Mouse (Mus musculus) CH12F3 (cell line): ENCODE measurements around the gene Klhl36.

Source experiments
- in situ Hi-C: fragments of 300-500 bp; cut with MboI; formaldehyde crosslinking; loops from 2 replicates; pipeline ENCODE4 v1.14.3; 2020; ENCODE audit warnings: low sequenced_read_pairs

The Klhl36 gene

DNA sequence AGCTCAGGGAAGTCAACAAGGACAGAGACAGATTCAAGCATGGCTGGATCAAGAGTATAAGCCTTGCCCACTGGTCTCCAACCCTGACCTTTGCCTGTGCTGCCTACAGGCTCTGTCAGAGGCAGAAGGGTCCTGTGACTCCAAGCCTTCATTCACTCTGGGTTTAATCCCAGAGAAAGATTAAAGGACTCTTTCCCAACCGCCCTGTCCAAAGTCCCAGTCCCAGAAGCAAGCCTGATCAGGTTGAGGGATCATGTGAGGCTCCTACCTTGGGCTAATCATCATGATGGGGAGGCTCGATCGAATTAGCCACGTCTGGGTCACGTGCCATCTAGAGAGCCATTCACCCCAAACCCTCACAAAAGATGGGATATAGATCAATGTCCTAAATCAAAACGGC, 27.4 kb upstream of the Klhl36 start:
- in situ Hi-C loops, result no loop called here

DNA sequence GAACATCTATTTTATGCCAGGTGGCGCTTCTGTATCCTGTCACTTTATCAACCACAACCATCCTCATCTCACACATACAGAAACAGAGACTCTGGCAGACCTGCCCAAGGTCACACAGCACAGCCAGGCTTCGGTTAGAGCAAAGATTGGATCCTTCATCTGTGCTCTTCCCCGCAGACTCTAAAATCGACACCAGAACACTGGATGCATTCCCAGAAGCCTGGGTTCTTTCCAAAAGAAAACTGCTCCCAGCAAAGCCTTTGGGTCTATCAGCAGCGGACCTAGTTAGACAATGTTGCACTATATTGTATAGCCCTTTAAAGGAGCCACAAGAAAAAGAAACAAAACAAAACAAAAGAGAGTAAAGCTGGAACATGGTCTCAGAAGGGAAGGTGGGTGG, 26.8 kb upstream of the Klhl36 start:
- in situ Hi-C loops, result no loop called here

DNA sequence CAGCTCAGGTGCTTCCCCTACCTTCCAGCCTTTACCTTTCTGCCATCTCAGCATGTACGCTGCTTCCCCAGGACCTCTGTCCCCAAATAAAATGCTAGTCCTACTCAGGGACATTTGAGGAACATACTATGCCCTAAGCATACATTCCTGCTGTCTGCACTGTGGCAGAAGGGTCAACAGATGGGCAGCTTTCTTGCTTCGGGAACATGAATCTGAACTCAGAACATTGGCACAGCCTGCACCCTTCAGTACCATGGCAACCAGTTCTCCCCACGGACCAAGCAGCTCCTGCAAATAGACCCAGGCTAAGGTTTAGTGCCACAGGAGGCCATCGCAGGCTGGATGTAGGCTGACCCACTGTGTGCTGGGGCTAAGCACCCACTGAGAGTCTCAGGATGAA, 25.2 kb upstream of the Klhl36 start:
- in situ Hi-C loops, result no loop called here

DNA sequence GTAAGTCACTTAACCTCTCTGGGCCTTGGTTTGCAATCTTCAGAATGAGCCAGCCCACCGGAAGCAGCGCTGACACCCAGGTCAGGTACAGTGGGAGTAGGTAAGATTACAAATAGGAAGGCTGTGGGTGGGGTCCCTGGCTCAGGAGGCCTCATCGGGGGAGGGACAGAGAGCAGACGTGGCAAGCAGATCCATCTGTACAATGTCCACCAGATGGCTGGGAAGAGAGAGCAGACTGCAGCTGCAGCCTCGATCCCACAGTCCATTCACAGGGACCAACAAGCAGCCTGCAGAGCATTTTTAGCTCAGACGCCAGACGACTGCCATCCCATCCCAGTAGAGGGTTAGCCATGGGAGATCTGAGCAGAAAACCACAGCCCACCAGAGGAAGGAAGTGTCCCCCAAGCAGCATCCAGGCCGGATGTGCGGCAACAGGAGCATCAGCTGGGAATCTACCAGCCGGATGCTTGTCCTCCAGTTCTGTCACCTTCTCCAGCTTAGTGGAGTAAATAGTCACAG, 24.5 kb upstream of the Klhl36 start:
- in situ Hi-C loops, result no loop called here

DNA sequence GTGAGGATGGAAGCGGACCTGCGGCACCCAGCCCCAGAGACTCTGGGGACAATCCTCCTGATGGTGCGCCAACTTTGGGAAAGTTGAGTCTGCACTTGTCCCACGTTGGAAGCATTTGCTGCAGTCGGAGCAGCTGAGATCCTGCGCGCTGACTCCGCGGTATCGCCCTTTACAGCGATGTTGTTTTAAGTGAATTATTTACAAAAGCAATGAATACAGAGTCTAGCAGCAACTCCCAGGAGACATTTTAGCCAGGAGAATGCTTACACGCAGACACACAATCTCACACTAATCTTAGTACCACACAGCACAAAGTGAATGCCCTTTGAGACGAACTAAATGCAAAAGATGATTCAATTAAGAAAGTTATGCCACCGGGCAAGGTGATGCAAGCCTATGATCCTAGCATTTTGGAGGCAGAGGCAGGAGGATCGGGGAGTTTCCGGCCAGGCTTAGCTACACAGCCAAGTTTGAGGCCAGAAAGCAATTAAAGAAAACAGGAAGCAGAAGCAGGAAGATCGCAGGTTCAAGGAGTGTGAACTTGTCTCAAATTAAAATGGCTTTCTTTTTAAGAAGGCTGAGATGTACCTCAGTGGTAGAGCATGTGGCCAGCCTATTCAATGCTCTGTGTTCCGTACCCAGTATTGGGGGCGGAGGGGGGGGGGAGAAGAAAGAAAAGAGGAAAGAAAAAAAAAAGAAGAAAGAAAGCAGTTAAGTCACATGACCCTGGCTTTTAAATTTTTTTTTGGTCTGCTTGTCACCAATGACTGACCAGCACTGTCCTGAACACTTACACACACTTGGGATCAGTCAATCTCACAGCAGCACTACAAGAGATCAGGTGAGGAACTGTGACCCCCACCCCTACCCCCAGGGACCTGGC, 23.7 kb upstream of the Klhl36 start:
- in situ Hi-C loops, result no loop called here

DNA sequence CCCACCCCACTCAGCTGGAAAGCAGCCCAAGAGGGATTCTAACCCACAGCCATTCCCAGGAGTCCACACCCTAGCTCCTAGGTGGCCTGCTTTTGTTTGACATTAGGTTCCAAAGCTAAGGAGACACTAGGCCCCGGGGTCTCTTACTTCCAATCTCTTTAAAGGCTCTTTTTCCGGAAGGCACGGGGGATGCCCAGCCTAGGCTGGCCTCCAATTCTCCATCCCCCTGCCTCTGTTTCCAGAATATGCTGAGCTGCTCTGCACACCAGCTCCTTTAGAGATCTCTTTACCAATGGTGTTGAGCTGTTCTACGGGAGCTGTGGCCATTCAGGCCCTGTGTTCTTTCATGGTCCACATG, 23.1 kb upstream of the Klhl36 start:
- in situ Hi-C loops, result no loop called here

DNA sequence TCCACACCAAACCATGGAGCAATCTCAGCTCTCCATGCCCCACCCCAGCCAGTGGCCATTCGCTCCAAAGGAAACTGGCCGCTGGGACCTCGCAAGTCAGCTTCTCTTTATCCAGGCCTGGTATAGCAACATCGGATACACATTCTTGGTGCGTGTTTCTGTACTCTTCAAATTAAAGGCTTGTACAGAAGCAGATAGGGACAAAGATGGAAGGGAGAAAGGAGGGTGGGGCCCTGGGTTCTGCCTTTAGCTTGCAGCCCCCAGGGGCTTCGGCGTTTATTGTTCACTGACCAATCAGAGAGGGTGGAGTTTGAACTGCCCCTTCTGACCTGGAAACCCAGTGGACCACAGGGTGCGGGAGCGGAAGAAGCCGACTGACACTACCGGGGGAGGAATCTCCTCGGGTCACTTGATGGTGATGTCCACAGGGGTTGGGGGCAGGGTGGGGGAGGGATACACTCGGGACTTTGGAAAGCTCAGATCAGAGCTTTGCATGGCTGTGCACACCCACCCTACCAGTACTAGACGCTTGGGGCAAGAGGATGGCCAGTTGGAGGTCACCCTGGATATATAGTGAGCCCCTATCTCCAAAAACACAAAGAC, 22.5 kb upstream of the Klhl36 start:
- in situ Hi-C loops, result loop anchor here (10.0 kb wide), 2 partner anchors 55 to 155 kb away; no protein-coding TSS in a partner anchor

DNA sequence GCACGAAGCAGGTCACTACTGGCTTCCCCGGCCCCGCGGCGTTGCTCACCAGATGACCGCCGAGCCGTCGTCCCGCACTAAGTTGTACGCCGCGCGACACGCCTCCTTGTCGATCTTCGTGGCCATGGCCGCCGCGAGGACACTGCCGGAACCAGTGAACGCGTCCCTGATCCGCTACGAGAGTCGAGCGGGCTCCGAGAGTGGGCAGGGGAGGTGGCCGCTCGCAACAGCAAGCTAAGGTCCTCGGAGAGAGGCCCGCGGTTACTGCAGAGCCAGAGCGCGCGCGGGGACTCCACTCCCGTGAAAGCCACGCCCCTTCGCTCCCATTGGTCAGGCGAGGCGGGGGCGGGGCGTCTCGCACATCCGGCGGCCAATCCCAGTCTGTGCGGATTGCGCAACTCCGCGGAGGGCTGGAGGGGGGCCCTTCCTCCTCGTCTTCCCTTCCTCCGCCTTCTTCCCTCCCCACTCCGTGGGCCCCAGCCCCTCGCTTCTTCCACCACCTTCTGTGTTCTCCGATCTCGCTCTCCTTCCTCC, 21.7 kb upstream of the Klhl36 start, which contains the start of gene Cotl1:
Cotl1 (minus strand) TSS at position 270 of the 534 bp plus-strand sequence.
- in situ Hi-C loops, result loop anchor here (10.0 kb wide), 2 partner anchors 56 to 156 kb away; no protein-coding TSS in a partner anchor

DNA sequence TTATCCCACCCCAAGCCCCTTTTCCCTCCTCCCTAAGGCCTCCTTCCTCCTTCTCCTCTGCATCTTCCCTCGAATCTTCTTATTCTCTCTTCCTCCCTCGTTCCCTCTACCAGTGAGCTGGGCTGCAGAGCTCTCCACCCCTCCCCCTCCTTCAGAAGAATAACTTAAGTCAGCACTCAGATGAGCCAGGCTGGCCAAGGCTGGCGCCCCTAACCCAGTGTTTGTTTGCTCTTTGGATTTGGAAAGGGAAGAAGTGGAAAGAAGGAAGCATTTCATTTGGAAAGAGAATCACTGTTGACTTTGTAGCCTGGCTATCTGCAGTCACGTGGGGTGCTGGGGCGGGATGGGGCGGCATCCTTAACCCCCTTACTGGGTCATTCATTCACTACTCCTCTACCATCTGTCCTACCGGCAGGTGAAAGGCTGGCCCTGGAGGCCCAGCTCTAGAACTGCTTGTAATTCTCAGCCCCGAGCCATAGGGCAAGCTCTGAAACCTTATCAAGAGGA, 21.1 kb upstream of the Klhl36 start:
- in situ Hi-C loops, result loop anchor here (10.0 kb wide), 2 partner anchors 56 to 156 kb away; no protein-coding TSS in a partner anchor

DNA sequence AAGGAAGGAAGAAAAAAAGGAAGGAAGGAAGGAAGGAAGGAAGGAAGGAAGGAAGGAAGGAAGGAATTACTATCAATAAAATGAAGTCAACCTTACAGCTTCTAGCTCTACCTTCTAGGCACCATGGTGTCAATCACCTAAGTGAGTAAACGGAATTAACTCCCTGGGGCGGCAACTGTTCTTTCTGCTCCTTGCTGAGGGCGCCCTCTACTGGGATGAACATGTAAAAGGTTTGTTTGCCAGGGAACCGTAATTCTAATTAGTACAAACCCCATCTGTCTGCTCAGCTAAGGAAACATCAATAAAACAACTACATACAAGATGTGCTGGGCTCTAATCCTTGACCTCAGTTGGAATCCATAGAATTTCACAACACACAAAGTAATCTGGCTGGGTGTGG, 18.6 kb upstream of the Klhl36 start:
- in situ Hi-C loops, result loop anchor here (10.0 kb wide), 2 partner anchors 59 to 159 kb away; no protein-coding TSS in a partner anchor

DNA sequence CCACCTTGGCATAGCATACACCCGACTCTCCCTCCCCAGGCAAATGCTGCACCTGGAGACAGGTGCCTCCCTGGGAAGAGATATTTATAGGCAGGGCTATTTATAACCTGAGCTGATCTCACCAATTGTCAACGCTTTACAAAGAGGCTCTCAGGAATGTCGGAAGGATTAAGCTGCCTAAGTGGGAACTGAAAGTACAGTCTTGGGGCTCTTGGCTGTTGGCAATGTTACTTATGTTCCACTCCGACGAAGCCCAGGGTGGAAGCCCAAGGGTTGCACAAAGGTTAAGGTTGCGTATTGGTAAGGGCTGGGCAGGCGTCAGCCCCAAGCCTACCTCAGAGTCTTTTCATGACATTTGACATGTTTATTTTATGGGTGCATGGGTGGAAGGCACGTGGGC, 17.5 kb upstream of the Klhl36 start:
- in situ Hi-C loops, result loop anchor here (10.0 kb wide), 2 partner anchors 60 to 160 kb away; no protein-coding TSS in a partner anchor

DNA sequence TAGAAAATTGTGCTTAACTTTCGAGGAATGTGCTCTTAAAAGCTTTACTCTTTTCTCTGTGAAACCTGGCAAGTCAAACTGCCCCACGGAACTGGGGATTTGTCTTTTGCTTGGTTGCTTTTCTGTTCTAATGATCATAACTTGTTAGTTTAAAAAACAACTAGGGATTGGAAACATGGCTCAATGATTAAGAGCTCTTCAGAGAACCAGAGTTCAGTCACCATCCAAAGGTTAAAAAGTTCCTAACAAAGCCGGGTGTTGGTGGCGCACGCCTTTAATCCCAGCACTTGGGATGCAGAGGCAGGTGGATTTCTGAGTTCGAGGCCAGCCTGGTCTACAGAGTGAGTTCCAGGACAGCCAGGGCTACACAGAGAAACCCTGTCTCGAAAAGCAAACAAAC, 16.3 kb upstream of the Klhl36 start:
- in situ Hi-C loops, result loop anchor here (10.0 kb wide), 2 partner anchors 61 to 161 kb away; no protein-coding TSS in a partner anchor

DNA sequence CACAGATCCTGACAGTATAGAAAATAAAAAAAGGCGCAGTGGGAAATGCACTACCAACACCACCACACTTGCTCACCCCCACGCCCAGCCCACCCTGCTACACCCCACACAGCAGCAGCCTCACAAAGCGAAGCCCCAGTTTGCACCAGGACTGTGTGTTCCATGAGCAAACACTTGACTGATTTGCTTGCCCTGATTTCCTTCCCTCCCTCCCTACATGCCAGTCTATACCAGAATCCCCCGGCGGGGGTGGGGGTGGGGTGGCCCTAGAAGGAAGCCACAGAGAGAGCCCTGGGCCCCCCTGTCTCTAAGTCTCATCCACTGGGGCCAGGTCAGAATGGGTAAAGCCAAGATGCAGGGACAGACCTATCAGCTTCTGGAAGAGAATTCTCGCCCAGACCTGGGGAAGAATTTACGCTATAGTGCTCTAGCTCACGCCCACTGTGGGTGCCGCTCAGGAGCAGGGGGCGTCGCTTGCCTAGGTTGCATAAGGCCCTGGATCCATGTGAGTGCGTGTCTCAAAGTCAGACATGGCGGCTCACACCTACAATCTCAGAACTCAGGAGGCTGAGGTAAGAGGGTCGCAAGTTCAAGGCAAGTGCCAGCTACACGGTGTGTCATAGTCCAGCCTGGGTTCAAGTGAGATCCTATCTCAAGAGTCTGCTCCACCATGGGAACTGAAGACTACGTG, 14.7 kb upstream of the Klhl36 start:
- in situ Hi-C loops, result loop anchor here (10.0 kb wide), 2 partner anchors 63 to 163 kb away; no protein-coding TSS in a partner anchor

DNA sequence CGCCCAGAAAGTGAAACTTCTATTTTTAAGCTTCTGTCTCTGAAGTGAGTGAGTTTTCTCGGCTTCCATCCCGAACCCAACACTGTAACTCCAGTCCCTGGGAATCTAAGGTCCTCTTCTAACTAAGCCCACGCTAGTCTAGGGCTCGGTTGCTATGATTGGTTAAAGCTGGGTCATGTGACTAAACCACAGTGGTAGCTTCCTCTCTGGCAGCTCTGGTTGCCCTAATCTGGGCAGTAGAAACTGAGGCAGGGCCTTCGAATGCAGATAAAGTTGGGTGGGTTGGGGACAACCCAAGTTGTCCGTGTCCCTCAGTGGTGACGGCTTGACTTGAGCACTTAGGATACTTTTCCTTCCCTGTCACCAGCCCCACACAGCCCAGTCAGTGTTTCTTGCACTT, 8.5 kb upstream of the Klhl36 start:
- in situ Hi-C loops, result no loop called here

DNA sequence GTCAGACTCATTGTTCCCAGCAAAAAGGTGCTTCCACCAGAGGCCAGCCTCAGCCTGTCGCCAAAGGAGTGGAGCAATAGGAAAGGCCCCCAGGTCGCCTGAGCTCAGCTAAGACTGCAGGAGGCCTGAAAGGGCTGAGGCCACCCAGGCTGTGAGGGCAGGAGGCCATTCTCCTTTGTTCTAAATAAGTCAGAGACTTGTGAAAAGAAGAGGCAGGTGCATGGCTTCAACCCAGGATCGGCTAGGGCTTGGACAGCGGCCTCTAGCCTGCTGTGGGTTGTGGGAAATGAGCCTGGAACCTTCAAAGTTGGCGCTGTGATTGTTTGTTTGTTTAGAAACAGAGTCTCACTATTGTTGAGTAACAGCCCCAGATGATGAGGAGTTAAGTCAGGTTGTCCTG, 8.0 kb upstream of the Klhl36 start:
- in situ Hi-C loops, result no loop called here

DNA sequence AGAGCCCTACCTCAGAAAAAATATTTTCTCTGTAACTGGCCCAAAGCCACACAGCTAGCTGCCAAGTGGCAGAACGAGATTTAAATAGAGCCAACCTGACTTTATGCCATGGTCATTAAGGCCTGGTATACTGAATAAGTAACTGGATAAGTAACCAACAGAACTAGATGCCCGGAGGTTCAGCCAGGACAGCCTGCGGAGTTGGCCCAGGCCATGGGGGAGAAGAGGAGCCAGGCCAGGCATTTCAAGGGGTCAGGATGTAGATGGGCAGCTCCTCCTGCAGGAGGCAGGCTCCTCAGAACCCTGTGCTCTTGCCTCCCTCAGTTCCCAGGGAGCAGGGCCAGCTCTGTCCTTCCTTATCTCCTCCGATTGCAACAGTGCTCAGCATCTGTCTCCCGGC, 6.4 kb upstream of the Klhl36 start:
- in situ Hi-C loops, result no loop called here

DNA sequence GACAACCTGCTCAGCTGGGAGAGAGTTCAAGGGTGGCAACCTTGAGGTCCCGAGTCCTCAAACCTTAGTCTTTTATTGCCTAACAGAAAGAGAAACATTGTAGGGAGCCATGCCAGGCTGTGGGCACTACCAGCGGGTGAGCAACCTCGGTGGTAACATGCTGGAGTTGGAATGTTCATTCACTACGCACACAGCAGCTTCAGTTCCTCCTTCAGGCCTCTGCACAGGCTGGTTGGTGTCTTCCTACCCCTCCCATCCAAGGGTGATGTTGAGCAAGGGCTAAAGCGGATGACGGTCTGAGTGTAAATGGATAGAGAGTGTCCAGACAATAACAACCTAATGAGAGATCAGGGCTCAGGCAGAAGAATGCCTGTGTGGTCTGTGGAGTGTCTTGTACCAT, 4.3 kb upstream of the Klhl36 start:
- in situ Hi-C loops, result no loop called here

DNA sequence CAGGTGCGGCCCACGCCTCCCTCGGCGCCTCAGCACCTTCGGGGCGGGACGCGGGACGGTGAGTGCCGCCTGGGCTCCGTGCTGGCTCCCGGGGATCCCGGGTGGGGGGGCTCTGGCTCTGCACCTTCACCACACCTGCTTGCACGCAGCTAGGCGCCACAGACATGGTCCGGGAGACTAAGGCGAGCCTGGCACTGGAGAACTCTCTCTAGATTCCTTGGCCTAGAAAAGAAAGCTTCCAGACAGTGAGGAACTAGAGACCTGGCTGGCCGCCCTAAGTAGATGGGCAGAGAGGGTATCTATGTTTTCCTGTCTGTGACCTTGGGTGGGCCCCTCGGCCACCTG, 296 bp downstream of the Klhl36 start:
- in situ Hi-C loops, result no loop called here

DNA sequence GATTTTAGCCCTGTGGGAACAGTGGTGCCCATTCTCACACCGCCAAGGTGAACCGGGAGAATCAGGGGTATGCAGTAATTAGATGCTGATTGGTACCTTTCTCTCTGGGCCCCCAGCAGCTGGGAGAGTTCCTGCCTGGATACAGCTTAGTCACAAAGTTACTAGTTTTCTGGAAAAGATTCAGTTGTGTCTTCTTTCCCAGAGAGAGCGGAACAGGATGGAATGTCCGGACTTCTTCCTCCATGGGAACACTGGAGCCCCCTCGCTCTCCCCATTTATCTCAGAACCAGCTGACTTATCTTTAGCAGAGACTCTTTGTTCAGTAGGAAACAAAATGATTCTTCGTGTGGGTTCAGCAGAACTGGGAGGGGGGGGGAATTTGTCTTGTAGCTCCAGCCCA, 683 bp downstream of the Klhl36 start:
- in situ Hi-C loops, result no loop called here

DNA sequence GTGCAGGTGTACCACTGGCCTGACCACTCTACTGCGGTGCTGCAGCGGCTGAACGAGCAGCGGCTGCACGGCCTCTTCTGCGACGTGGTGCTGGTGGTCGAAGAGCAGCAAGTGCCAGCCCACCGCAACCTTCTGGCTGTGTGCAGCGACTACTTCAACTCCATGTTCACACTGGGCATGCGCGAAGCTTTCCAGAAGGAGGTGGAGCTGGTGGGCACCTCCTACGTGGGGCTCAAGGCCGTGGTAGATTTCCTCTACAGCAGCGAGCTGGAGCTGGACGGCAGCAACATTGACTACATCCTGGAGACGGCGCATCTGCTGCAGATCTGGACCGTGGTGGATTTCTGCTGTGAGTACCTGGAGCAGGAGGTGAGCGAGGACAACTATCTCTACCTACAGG, 7.5 kb downstream of the Klhl36 start:
- in situ Hi-C loops, result no loop called here

DNA sequence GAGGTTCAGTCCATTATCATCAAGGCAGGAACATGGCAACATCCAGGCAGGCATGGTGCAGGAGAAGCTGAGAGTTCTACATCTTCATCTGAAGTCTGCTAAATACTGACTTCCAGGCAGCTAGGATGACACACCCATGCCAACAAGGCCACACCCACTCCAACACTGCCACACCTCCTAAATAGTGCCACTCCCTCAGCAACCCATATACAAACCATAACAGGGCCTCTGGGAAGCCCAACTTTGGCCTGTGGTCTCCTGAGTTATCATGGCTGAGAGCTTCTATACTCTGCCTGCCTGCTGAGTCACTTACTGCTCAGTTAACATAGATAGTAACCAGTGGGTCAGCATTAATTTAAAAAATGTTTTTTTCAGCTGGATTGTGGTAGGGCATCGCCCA, 11.1 kb downstream of the Klhl36 start:
- in situ Hi-C loops, result no loop called here
